Mouse (Mus musculus) central nervous system, embryonic 11.5 days (tissue): ENCODE results near the gene Ostf1. TPM values are rescaled to one million over a fixed set of nuclear protein-coding genes. Genes with fewer than 3 reads are reported as not detected.

Experiments used
- polyA plus RNA-seq: library from polyadenylated mRNA; depleted of rRNA; stranded (reverse); fragments of >200 nt; gene quantifications from 2 replicates; pipeline ENCODE4 v1.2.3, GENCODE M21; 2012; rRNA removed

Ostf1 gene
- polyA plus RNA-seq: 24.0 and 25.8 TPM in 2 replicates

DNA sequence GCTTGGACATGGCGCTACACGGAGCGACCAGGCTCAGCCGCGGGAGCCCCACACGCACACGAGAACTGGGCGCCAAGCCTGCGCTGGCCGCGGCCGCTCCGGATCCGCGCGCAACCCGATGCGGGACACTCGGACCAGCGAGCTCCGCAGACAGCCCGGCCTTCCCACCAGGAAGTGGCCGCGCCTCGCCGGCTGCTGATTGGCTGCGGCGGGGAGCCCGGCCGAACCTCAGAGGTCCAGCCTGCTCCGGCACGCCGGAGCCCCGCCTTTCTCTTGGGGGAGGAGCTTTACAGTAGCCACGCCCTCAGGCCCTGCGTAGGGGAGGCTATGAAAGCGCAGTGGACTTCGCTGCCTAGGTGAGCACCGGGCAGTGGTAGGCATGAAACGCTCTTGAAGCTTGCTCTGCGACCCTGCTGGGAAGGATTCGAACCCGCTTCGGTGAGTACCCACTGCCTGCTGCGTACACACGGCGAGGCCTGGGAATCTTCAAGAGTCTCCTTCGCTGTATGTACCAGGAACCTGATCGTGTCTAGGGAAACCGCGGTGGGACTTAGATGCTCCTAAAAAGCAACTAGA lies at the start of gene Ostf1, which contains the start of gene Nmrk1:
Ostf1 (minus strand) TSS at position 180 of the 576 bp plus-strand sequence.
Nmrk1 (plus strand) TSS at position 307 of the 576 bp plus-strand sequence.

DNA sequence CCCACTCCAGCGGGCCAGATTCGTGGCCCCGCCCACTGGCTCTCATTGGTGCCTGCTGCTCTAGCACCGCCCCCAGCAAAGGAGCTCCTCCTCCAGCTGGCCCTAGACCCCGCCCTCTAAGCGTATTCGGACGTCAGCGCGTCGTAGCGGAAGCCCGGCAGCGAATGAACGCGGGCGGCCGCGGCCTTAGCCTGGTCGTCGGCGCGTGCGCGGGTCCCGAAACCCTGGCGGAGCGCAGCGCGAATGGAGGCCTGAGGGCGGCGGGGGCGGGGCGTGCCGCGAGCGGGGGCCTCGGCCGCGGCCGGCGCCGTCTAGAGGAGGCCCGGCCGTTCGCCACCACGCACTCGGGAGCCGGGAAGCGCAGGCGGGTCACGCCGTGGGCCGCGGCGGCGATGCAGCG lies 39.0 kb upstream of the Ostf1 start, which contains the start of gene Carnmt1:
Carnmt1 (plus strand) TSS at position 157 of the 400 bp plus-strand sequence.

Other genes starting within 250 kb of the Ostf1 start
- gene Nmrk1, start 127 bp upstream of the Ostf1 start, polyA plus RNA-seq: 3.9 and 7.5 TPM in 2 replicates
- gene Carnmt1, start 38.9 kb upstream of the Ostf1 start, polyA plus RNA-seq: 15.3 and 15.7 TPM in 2 replicates
- 43.0 and 63.6 TPM in 2 replicates for gene D030056L22Rik, start 81.4 kb upstream of the Ostf1 start, polyA plus RNA-seq
- 0.30 and 0.42 TPM in 2 replicates for gene Trpm6, start 118.2 kb upstream of the Ostf1 start, polyA plus RNA-seq